Mouse (Mus musculus) mature B cell (primary cell): ENCODE measurements around the gene Slc34a1.

ENCODE experiments used
- in situ Hi-C: fragments of 300-500 bp; cut with MboI; formaldehyde crosslinking; loops from 2 replicates; pipeline ENCODE4 v1.14.3; 2019

Gene Slc34a1

GRCm38 (mm10) chr13:55398088-55398487 lies at the start of gene Slc34a1:
TSS of gene Slc34a1 (plus strand) at chr13:55398187.
- in situ Hi-C loops = no loop called here

DNA sequence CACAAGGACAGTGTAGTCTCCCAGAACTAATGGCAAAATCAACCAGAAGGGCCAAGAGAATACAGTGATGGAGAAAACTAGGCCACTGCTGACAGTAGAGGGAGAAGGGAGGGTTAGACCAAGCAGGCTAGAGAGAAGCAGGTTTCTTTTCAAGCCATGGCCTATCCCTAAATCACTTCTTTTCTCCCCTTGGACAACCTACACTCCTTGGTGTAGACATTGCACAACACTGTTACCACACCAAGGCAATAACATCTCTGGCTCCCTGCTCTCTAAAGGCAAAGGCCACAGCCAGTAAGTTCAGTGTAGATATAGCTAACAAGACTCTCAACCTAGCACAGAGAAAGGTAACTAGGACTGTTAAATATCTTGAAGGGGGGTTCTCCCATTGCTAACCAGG lies 36.8 kb upstream of the Slc34a1 start:
- in situ Hi-C loops = no loop called here

DNA sequence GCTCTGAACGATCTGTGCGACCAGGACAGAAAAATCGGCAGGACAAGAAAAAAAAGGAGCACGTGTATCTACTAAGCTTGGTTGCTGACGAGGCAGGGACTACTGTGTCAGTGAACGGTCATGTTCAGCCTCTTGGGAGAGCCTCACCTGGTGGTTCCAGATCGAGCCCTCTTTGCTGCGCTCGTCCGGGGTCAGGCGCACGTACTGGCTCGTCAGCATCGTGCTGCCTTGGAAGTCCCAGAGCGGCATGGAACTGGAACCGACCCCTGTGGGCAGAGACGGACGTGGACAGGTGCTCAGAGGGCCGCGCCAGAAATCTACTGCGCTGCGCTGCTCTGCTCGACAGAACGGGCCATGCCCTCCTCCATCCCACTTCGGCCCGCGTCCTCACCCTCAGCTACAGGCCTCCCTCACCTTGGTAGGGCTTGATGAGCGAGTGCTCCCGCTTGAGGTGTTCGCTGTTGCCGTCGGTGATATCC lies 36.0 kb upstream of the Slc34a1 start:
- in situ Hi-C loops = no loop called here

- in situ Hi-C loops = no loop called here
These were observed 35.4 kb upstream of the Slc34a1 start, which contains the start of gene Lman2 for GRCm38 (mm10) chr13:55362453-55363060. TSS of gene Lman2 (minus strand) at chr13:55362783.

DNA sequence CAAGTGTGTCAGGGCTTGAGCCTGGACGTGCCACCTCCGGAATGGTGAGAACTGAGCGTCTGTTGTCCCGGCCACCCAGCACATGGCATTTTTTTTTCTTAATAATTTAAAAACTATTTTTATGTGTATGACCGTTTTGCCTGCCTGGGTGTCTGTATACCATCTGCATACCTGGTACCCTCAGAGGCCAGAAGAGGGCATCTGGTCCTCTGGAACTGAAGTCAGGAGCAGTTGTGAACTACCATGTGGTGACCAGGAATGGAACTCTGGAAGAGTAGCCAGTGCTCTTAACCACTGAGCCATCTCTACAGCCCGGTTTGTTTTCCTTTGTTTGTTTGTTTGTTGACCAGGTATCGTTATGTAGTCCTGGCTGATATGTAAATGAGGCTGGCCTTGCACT lies 29.6 kb upstream of the Slc34a1 start:
- in situ Hi-C loops = no loop called here

GRCm38 (mm10) chr13:55369531-55370114 lies 28.4 kb upstream of the Slc34a1 start, which contains the start of gene Rgs14:
TSS of gene Rgs14 (plus strand) at chr13:55369732.
- in situ Hi-C loops = no loop called here

DNA sequence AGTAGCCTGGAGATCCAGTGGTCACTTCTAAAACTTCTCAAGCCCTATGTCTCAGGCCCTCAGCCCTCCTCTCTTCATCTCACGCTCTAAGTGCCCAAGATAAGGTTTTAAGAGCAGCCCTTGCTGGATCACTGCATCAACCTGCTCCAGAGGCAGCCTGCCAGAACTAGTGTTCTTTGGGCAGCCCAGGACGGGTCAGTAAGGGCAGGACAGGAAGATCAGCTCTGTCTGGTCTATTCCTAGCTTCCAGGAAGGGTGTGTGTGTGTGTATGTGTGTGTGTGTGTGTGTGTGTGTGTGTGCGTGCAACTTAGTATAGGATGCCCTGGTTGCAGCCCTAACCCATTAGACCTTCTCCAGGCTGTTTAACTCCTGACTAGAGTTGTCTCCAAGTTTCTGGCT lies 27.8 kb upstream of the Slc34a1 start:
- in situ Hi-C loops = no loop called here

DNA sequence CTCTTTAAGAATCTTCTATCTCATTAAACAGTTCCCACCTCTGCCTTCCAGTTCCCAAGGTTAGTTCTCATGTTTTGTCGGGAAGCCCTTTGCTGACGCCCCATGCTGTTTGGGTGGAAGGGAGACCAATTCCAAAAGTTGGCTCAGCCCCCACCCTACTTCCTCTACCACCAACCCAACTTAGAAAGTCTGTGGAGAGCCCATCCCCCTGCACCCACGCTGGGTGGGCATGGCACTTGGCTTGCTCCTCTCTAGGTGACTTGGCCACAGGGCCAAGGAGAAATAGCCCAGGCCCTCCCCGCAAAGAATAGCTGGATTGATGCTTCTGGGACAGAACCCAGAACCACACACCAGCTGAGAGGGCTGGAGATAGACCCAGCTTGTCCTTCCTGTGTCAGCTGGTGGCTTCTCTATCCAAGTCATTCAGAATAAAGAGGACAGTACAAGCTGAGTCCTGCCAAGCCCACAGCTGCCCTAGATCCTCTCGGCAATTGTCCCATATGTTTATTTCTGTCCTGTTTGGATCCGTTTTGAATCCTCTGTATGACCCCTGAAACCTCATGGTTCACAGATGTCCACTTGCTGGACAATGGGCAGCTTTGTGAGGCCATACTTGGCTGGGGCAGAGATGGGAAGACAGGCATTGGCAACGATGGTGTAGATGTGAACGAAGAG lies 26.8 kb upstream of the Slc34a1 start:
- in situ Hi-C loops = no loop called here

- in situ Hi-C loops = no loop called here
These were observed 26.2 kb upstream of the Slc34a1 start for GRCm38 (mm10) chr13:55371740-55372139.

DNA sequence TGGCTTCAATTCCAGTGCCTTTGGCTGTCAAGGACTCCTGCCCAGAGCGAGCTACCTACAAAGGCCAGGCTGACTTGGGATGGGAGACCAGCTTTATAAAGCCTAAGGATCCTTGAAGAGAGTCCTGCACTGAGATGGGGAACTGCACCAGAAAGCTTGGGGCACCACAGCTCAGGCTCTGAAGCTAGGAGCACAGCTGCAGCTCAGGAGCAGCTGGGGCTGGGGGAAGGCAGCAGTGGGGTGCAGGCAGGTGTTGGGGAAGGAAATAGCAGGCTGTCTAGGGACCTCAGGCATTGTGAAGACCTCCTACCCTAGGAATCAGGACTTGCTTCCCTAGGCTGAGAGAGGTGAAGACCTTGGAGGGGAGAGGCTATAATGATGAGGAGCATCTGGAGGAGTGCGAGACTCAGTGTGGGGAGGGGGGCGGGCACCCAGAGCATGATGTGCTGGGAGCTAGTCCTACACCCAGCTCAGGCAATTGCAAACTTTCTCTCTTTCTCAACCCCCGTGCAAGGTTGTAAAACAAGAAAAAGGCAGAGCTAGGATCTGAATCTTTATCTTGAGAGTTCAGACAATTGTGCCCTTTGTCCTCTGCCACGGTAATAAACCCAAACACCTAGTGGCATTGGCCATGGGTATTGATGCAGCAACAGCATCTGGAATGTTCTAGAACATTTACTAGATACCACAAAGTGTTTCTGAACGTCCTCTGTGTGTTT lies 23.6 kb upstream of the Slc34a1 start:
- in situ Hi-C loops = no loop called here

- in situ Hi-C loops = no loop called here
These were observed 22.1 kb upstream of the Slc34a1 start for GRCm38 (mm10) chr13:55375877-55376276.

DNA sequence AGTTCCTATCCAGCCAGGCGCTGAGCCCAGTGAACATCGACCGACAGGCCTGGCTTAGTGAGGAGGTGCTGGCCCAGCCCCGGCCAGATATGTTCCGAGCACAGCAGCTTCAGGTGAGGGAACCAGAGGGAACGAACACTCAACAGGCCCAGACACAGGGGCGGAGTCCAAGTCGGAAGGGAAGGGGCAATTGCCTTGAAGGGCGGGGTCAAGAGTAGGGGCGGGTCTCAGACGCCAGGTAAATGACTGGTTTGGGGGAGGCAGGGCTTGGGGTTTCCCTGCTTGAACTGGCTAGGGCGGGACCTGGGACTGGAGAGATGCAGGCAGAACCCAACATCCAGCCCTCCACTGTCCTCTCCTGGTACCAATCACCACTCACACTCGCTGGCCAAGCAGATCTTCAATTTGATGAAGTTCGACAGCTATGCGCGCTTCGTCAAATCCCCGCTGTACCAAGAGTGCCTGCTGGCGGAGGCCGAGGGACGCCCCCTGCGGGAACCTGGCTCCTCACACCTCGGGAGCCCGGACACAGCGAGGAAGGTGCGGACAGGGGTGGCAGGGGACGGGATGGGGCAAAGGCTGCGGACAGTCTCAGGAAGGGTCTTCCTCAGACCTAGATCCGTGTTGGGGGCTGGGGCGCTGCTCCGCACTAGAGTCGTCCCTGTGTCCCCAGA lies 18.9 kb upstream of the Slc34a1 start:
- in situ Hi-C loops = no loop called here

- in situ Hi-C loops = no loop called here
These were observed 16.2 kb upstream of the Slc34a1 start for GRCm38 (mm10) chr13:55381790-55382189.

DNA sequence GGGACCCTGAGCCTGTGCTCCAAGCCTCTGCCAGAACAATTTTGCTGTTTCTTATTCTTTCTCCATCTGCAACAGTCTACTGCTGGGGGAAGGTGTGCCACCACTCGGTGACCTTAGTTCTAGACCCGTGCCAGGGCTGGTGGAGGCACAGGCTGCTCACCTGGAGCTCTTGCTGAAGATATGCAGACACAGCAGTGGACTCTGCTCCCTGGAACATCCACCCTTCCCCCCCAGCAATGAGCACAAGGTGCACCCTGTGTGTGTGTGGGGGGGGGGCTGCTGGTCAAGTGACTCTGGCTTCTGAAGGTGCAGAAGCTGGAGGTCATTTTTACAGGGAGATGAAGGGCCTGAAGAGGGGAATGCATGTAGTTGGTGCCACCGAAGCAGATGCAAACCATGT lies 7.3 kb upstream of the Slc34a1 start:
- in situ Hi-C loops = no loop called here

GRCm38 (mm10) chr13:55391626-55392029 lies 6.4 kb upstream of the Slc34a1 start:
- in situ Hi-C loops = no loop called here

GRCm38 (mm10) chr13:55392933-55393332 lies 5.1 kb upstream of the Slc34a1 start:
- in situ Hi-C loops = no loop called here

DNA sequence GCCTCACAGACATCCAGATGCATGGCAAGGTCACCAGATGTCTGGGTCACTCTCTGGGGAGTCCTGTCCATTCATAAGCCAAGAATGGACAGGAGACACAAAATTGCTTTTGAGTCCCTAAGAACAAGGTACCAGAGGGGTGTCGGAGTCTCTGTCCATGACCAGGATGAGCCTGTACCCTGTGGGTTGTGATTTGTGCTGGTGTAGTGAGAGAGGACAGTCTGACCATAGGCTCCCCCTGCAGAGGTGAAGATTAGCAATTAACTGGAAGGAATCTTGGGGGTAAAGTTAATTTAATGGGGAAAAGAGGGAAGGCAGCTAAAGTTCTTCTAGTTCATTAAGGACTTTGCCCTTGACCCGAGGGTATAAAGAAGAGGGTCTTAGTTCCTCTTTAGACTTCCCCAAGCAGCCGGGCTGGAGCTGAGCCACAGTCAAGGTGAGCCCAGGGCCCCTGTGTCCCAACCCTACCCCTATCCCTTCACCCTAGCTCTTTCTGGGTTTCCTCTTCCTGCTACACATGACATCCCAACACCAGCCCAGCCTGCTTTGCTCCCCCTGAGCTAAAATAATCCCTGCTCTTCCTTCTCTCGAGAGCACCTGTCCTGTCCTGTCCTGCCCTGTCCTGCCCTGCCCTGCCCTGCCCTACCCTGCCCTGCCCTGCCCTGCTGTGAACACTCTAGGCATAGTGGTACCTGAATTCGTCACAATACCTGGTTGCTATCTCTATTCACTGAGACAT lies 1.5 kb downstream of the Slc34a1 start:
- in situ Hi-C loops = no loop called here

DNA sequence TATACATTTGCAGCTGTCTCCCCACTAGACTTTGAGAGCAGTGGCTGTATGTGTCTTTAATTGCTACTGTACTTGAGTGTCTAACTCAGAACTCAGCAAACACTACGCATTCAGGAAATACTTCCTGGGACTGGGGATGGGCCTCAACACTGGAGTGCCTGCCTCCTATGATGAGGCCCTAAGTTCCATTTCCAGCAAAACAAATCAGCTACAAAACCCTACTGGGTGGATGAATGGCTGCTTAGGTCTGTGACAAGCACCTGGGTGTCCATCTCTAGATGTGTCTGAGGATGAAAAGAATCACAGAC lies 2.0 kb downstream of the Slc34a1 start:
- in situ Hi-C loops = no loop called here

DNA sequence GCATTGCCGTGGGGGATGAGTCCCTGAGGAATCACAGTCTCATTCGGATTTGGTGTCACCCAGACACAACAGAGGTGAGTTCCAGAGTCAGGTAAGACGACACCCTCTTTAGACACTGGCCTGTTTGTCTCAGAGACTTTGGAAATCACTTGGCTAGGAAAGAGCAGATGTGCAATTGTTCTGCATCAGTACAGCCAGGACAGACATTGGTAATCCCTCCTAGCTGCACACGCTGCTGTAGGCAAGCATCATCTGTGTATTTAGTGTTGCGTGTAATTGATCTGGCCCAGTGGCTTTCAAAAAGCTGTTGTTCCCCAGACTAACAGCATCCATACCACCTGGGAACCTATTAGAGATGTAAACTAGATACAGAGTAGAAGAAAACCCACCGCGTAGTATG lies 5.3 kb downstream of the Slc34a1 start:
- in situ Hi-C loops = no loop called here

DNA sequence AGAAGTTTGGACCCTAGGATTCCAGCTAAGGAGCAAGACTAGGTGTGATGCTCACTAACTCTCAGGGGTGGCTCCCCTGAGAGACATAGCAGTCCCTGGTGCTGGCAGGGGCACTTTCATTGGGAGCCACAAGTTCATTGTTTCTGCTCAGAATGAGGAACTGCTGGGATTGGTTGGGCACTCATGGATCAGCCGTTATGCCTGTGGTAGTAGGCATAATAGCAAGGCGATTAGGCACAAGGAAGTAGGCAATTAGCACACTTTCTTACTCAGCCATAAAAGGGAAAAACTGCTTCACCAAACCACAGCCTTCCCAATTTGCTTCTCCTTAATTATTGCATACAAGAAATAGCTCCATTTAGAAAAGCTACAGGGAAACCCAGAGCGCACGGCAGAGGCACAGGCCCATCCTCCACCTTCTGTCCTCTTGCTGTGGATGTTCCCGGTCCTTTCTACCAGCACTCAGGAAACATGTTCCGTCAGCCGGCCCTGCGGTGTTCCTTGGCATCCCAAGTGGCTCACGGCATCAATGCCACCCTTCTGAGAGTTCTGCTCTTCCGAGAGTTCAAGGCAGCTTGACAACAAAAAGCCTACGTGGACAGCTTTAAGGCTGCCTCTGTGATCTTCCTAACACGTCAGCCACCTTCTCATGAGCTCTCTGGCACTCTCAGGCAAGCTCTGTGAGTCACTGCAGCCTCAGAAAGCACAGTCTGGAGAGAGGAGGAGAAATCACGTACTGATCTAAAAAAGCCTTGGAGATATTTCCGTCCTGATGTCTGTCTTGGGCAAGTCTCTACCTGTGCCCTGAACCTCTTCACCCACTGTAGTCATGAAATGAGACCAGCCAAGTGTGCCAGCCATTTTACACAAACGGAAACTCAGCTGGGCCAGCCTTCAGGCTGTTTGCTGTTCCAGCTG lies 6.2 kb downstream of the Slc34a1 start:
- in situ Hi-C loops = no loop called here
